Mouse (Mus musculus) heart, embryonic 15.5 days (tissue): ENCODE results near the gene 2410131K14Rik. TPM values are rescaled to one million over a fixed set of nuclear protein-coding genes. Genes with fewer than 3 reads are reported as not detected.

ENCODE experiments used
- polyA plus RNA-seq: library from polyadenylated mRNA; unstranded; fragments of >200 nt; fragmentation: Nextera tagmentation; extraction: Ambion mirVana; gene quantifications from 2 replicates; pipeline ENCODE4 v1.2.1, GENCODE M21; 2015

The 2410131K14Rik gene
- polyA plus RNA-seq, 1 experiment from 2014 or later = 5.0 TPM

Other genes with a start within 250 kb of the 2410131K14Rik start
- gene Tesc, start 217.5 kb upstream of the 2410131K14Rik start, polyA plus RNA-seq = 10.1 and 11.0 TPM in 2 replicates
- 18.1 and 23.5 TPM in 2 replicates for gene Fbxw8, start 89.8 kb upstream of the 2410131K14Rik start, polyA plus RNA-seq
- 0.03 and 0.13 TPM in 2 replicates for gene Hrk, start 80.6 kb upstream of the 2410131K14Rik start, polyA plus RNA-seq
- gene Rnft2, start 111 bp upstream of the 2410131K14Rik start, polyA plus RNA-seq = 0.97 and 1.6 TPM in 2 replicates